Mouse (Mus musculus) CH12.LX (cell line): ENCODE data around the gene Nsun7. TPM values are rescaled to one million over a fixed set of nuclear protein-coding genes. Genes with fewer than 3 reads are reported as not detected.

Experiments
- DNase-seq: peaks from one replicate; pipeline ENCODE4 v3.0.0-alpha.2; 2013; ENCODE audit errors: extremely low read depth
- H3K27ac ChIP-seq: 2 replicates; pipeline ENCODE4 v1.5.1; 2012; ENCODE audit warnings: low read depth, mild to moderate bottlenecking, control low read depth, moderate library complexity; ENCODE audit not compliant: insufficient read depth
- H3K27me3 ChIP-seq: replicated peaks from 2 replicates; pipeline ENCODE3; 2012; ENCODE audit warnings: inconsistent platforms
- H3K36me3 ChIP-seq, 2 experiments: replicated peaks in 1 of 2; 2 replicates each; pipeline versions ENCODE3 to v1.6.1; 2012; ENCODE audit warnings: inconsistent platforms in 1 of 2, low read length in 1 of 2, mild to moderate bottlenecking in 1 of 2, mixed read lengths in 1 of 2, moderate library complexity in 1 of 2; ENCODE audit not compliant: control insufficient read depth in 1 of 2, insufficient read depth in 1 of 2
- H3K4me1 ChIP-seq, 2 experiments: 2 replicates each; pipeline ENCODE4 v1.6.1; 2012; ENCODE audit warnings: inconsistent platforms in 1 of 2, moderate library complexity in 1 of 2; ENCODE audit not compliant: insufficient read depth in 2 of 2, control insufficient read depth in 1 of 2
- H3K4me2 ChIP-seq: 2 replicates; pipeline ENCODE4 v1.6.1; 2012; ENCODE audit warnings: low read depth, mild to moderate bottlenecking, control low read depth; ENCODE audit not compliant: poor library complexity, insufficient read depth, severe bottlenecking
- H3K4me3 ChIP-seq, 3 experiments: fragments of 150-350 bp in 1 of 3; sonication (generic) in 1 of 3; replicated peaks in 1 of 3; 2 replicates each; pipeline versions ENCODE3 to v1.5.1; 2011 to 2012; ENCODE audit warnings: low read depth in 2 of 3, low read length in 2 of 3, mild to moderate bottlenecking in 2 of 3, moderate library complexity in 2 of 3, control low read depth in 1 of 3, improper control_type of control experiment in 1 of 3, inconsistent platforms in 1 of 3, mixed read lengths in 1 of 3; ENCODE audit not compliant: poor library complexity in 1 of 3
- H3K79me2 ChIP-seq: replicated peaks from 2 replicates; pipeline ENCODE4 v1.6.1; 2012; ENCODE audit warnings: mild to moderate bottlenecking, moderate library complexity; ENCODE audit not compliant: control insufficient read depth, poor library complexity, insufficient read depth, severe bottlenecking; ENCODE audit errors: extremely low read depth
- H3K9ac ChIP-seq: 2 replicates; pipeline ENCODE4 v1.6.1; 2012; ENCODE audit warnings: low read depth, mild to moderate bottlenecking, control low read depth, moderate library complexity; ENCODE audit not compliant: insufficient read depth
- H3K9me3 ChIP-seq: replicated peaks from 2 replicates; pipeline ENCODE3; 2012; ENCODE audit warnings: low read length, inconsistent platforms, mixed read lengths
- CHD1 ChIP-seq: IDR thresholded peaks from 2 replicates; pipeline ENCODE4 v1.6.1; 2012; ENCODE audit warnings: low read depth, low read length, improper control_type of control experiment, inconsistent platforms
- CHD2 ChIP-seq: IDR thresholded peaks from 2 replicates; pipeline ENCODE4 v1.6.1; 2011; ENCODE audit warnings: low read length, improper control_type of control experiment
- E2F4 ChIP-seq: IDR thresholded peaks from 2 replicates; pipeline ENCODE4 v1.6.1; 2011; ENCODE audit warnings: low read depth, low read length, improper control_type of control experiment; ENCODE audit not compliant: insufficient replicate concordance
- ELF1 ChIP-seq: IDR thresholded peaks from 2 replicates; pipeline ENCODE4 v1.6.1; 2014; ENCODE audit warnings: low read depth, mild to moderate bottlenecking, inconsistent platforms, low read length, improper control_type of control experiment
- HCFC1 ChIP-seq: IDR thresholded peaks from 2 replicates; pipeline ENCODE4 v1.6.1; 2012; ENCODE audit warnings: low read depth, mild to moderate bottlenecking, inconsistent platforms, low read length, improper control_type of control experiment
- JUN ChIP-seq: IDR thresholded peaks from 2 replicates; pipeline ENCODE4 v1.6.1; 2011; ENCODE audit warnings: low read depth, mild to moderate bottlenecking, low read length, improper control_type of control experiment, moderate library complexity; ENCODE audit not compliant: insufficient read depth
- JUND ChIP-seq: conservative IDR thresholded peaks from 2 replicates; pipeline ENCODE4 v1.6.1; 2011; ENCODE audit warnings: low read depth, low read length, improper control_type of control experiment
- KAT2A ChIP-seq: IDR thresholded peaks from 2 replicates; pipeline ENCODE4 v1.6.1; 2012; ENCODE audit warnings: low read length, improper control_type of control experiment, inconsistent platforms; ENCODE audit not compliant: insufficient replicate concordance
- MEF2A ChIP-seq: IDR thresholded peaks from 2 replicates; pipeline ENCODE4 v1.6.1; 2014; ENCODE audit warnings: low read depth, mild to moderate bottlenecking, inconsistent platforms, low read length, improper control_type of control experiment, borderline replicate concordance
- NELFE ChIP-seq: IDR thresholded peaks from 2 replicates; pipeline ENCODE4 v1.6.1; 2011; ENCODE audit warnings: low read depth, low read length, improper control_type of control experiment
- PAX5 ChIP-seq: IDR thresholded peaks from 2 replicates; pipeline ENCODE4 v1.6.1; 2012; ENCODE audit warnings: low read length, inconsistent platforms, mixed read lengths
- POLR2A ChIP-seq: IDR thresholded peaks from 2 replicates; pipeline ENCODE4 v1.6.1; 2011; ENCODE audit warnings: low read depth, mild to moderate bottlenecking, improper control_type of control experiment, low read length
- POLR2AphosphoS2 ChIP-seq: IDR thresholded peaks from 2 replicates; pipeline ENCODE4 v1.6.1; 2011; ENCODE audit warnings: low read depth, low read length, improper control_type of control experiment
- RAD21 ChIP-seq: IDR thresholded peaks from 2 replicates; pipeline ENCODE4 v1.6.1; 2011; ENCODE audit warnings: low read depth, mild to moderate bottlenecking, low read length, improper control_type of control experiment, moderate library complexity
- RCOR1 ChIP-seq: conservative IDR thresholded peaks from 2 replicates; pipeline ENCODE4 v1.6.1; 2012; ENCODE audit warnings: low read depth, mild to moderate bottlenecking, inconsistent platforms, low read length, improper control_type of control experiment
- SMC3 ChIP-seq: IDR thresholded peaks from 2 replicates; pipeline ENCODE4 v1.6.1; 2011; ENCODE audit warnings: low read depth, low read length, improper control_type of control experiment
- TBP ChIP-seq: conservative IDR thresholded peaks from 2 replicates; pipeline ENCODE4 v1.6.1; 2011; ENCODE audit warnings: low read depth, low read length, improper control_type of control experiment
- UBTF ChIP-seq: IDR thresholded peaks from 2 replicates; pipeline ENCODE4 v1.6.1; 2012; ENCODE audit warnings: low read depth, mild to moderate bottlenecking, inconsistent platforms, low read length, improper control_type of control experiment, moderate library complexity
- USF1 ChIP-seq: IDR thresholded peaks from 2 replicates; pipeline ENCODE4 v1.6.1; 2014; ENCODE audit warnings: low read depth, mild to moderate bottlenecking, inconsistent platforms, low read length, improper control_type of control experiment
- USF2 ChIP-seq: conservative IDR thresholded peaks from 2 replicates; pipeline ENCODE4 v1.6.1; 2011; ENCODE audit warnings: low read depth, low read length, improper control_type of control experiment
- ZC3H11A ChIP-seq: IDR thresholded peaks from 2 replicates; pipeline ENCODE4 v1.6.1; 2012; ENCODE audit warnings: low read depth, mild to moderate bottlenecking, inconsistent platforms, low read length, improper control_type of control experiment
- ZKSCAN1 ChIP-seq: IDR thresholded peaks from 2 replicates; pipeline ENCODE4 v1.6.1; 2012; ENCODE audit warnings: low read depth, inconsistent platforms, low read length, improper control_type of control experiment, borderline replicate concordance
- ZMIZ1 ChIP-seq: IDR thresholded peaks from 2 replicates; pipeline ENCODE4 v1.6.1; 2012; ENCODE audit warnings: low read depth, mild to moderate bottlenecking, inconsistent platforms, low read length, improper control_type of control experiment
- ZNF384 ChIP-seq: IDR thresholded peaks from 2 replicates; pipeline ENCODE4 v1.6.1; 2012; ENCODE audit warnings: low read depth, low read length, improper control_type of control experiment, inconsistent platforms
- dilution Hi-C: fragments of 300-500 bp; cut with MboI; formaldehyde crosslinking; loops from 2 replicates; pipeline ENCODE4 v1.14.3; 2020; ENCODE audit warnings: low sequenced_read_pairs; ENCODE audit not compliant: extremely low pct_unique_long_range_greater_than_20kb, extremely low pct_ligation_motif_present
- in situ Hi-C: fragments of 300-500 bp; cut with MboI; formaldehyde crosslinking; loops from 3 replicates; pipeline ENCODE4 v1.14.3; 2019; ENCODE audit warnings: low sequenced_read_pairs, low pct_ligation_motif_present, low pct_unique_long_range_greater_than_20kb, mixed read lengths
- polyA plus RNA-seq: library from polyadenylated mRNA; unstranded; fragments of >175 nt; gene quantifications from 2 replicates; pipeline ENCODE4 v1.2.1, GENCODE M21; 2012; ENCODE audit warnings: low read depth; ENCODE audit not compliant: insufficient read length
- total RNA-seq, 2 experiments: library from RNA; depleted of rRNA; stranded (reverse); fragments of 300-350 nt in 1 of 2; fragments of >200 nt in 1 of 2; gene quantifications; 2 replicates each; pipeline ENCODE4 v1.2.3; 2012 to 2014

Nsun7 gene
- total and polyA plus RNA-seq, 3 experiments = 0.13 TPM; not detected in 2

GRCm38 (mm10) chr5:66302873-66303272 lies 43.2 kb downstream of the Nsun7 start:
- Histone ChIP-seq H3K4me2 (no peak overlapping the region), H3K4me3 (no peak overlapping the region), H3K79me2 (no peaks in the 10 kb centered on the region), H3K36me3 (no peaks in the 10 kb centered on the region), H3K27me3 (no peaks in the 10 kb centered on the region), H3K9me3 (no peaks in the 10 kb centered on the region), H3K4me1 (no peaks in the 10 kb centered on the region), H3K9ac (no peak overlapping the region), H3K27ac (no peak overlapping the region)
- TF ChIP-seq MEF2A (no peak), TBP (no peak), NELFE (no peak), RAD21 (no peak), ZC3H11A (no peak), ZKSCAN1 (no peak), KAT2A (no peak), RCOR1 (no peak), E2F4 (no peak), JUND (no peak), ZNF384 (no peak)
- DNase-seq = no peak
- dilution Hi-C loops (no loop called here), in situ Hi-C loops (no loop called here)

GRCm38 (mm10) chr5:66304300-66305067 lies 44.8 kb downstream of the Nsun7 start:
- no peak for DNase-seq
- H3K4me2 ChIP-seq = no peak overlapping the region

GRCm38 (mm10) chr5:66305511-66305910 lies 45.8 kb downstream of the Nsun7 start:
- no peaks in the 10 kb centered on the region for H3K36me3 ChIP-seq
- no peak overlapping the region for H3K4me2 ChIP-seq
- H3K9ac ChIP-seq = no peak overlapping the region
- H3K27ac ChIP-seq = no peak overlapping the region
- no peaks in the 10 kb centered on the region for H3K9me3 ChIP-seq
- no peaks in the 10 kb centered on the region for H3K79me2 ChIP-seq
- no peaks in the 10 kb centered on the region for H3K27me3 ChIP-seq
- dilution Hi-C loops = no loop called here
- no peaks in the 10 kb centered on the region for H3K4me1 ChIP-seq
- TF ChIP-seq RCOR1 (no peak), CHD1 (no peak), PAX5 (no peak), ELF1 (no peak), ZC3H11A (no peak), POLR2A (no peak), NELFE (no peak), POLR2AphosphoS2 (no peak), SMC3 (no peak), USF1 (no peak), UBTF (no peak), USF2 (no peak)
- in situ Hi-C loops = no loop called here
- no peak overlapping the region for H3K4me3 ChIP-seq
- DNase-seq = no peak

More at GRCm38 (mm10) chr5:66304300-66305067, 44.8 kb downstream of the Nsun7 start:
- Histone ChIP-seq H3K79me2 (no peaks in the 10 kb centered on the region), H3K36me3 (no peaks in the 10 kb centered on the region), H3K4me3 (no peak overlapping the region), H3K9ac (no peak overlapping the region), H3K27ac (no peak overlapping the region), H3K27me3 (no peaks in the 10 kb centered on the region), H3K4me1 (no peaks in the 10 kb centered on the region), H3K9me3 (no peaks in the 10 kb centered on the region)
- dilution Hi-C loops (no loop called here), in situ Hi-C loops (no loop called here)
- TF ChIP-seq CHD1 (no peak), HCFC1 (no peak), ZMIZ1 (no peak), CHD2 (no peak), JUN (no peak), E2F4 (no peak)
